Mouse (Mus musculus) heart, adult 8-10 months (tissue): Measurements from ENCODE around the gene Lect2. TPM values are rescaled to one million over a fixed set of nuclear protein-coding genes. Genes with fewer than 3 reads are reported as not detected.

ENCODE experiments used
- DNase-seq: peaks from one replicate; pipeline ENCODE4 v3.0.0; 2022; ENCODE audit warnings: low spot score
- total RNA-seq, 4 experiments: library from RNA; stranded (reverse); gene quantifications; 2 replicates each; pipeline ENCODE4 v1.2.4; 2022

Gene Lect2
- total RNA-seq, result not detected

- no peak for DNase-seq
Measured at GRCm38 (mm10) chr13:56548401-56548800, at the start of gene Lect2. TSS of gene Lect2 (minus strand) at chr13:56548502.

- no peak for DNase-seq
Measured at GRCm38 (mm10) chr13:56597296-56597695, 49.0 kb upstream of the Lect2 start.

- DNase-seq, result no peak
Measured at GRCm38 (mm10) chr13:56595246-56595645, 46.9 kb upstream of the Lect2 start.

GRCm38 (mm10) chr13:56593961-56594391 lies 45.7 kb upstream of the Lect2 start:
- DNase-seq, result no peak

GRCm38 (mm10) chr13:56593196-56593595 lies 44.9 kb upstream of the Lect2 start:
- DNase-seq, result no peak

GRCm38 (mm10) chr13:56591939-56592338 lies 43.6 kb upstream of the Lect2 start:
- no peak for DNase-seq

GRCm38 (mm10) chr13:56591191-56591590 lies 42.9 kb upstream of the Lect2 start:
- DNase-seq, result no peak

GRCm38 (mm10) chr13:56590202-56590601 lies 41.9 kb upstream of the Lect2 start:
- DNase-seq, result no peak

GRCm38 (mm10) chr13:56588454-56589117 lies 40.3 kb upstream of the Lect2 start:
- no peak for DNase-seq

GRCm38 (mm10) chr13:56586046-56586445 lies 37.7 kb upstream of the Lect2 start:
- no peak for DNase-seq

GRCm38 (mm10) chr13:56582720-56583119 lies 34.4 kb upstream of the Lect2 start:
- no peak for DNase-seq

- DNase-seq, result no peak
Measured at GRCm38 (mm10) chr13:56581961-56582434, 33.7 kb upstream of the Lect2 start.

GRCm38 (mm10) chr13:56581512-56581911 lies 33.2 kb upstream of the Lect2 start:
- no peak for DNase-seq

- DNase-seq, result no peak
Measured at GRCm38 (mm10) chr13:56580450-56580849, 32.1 kb upstream of the Lect2 start.

GRCm38 (mm10) chr13:56578097-56578496 lies 29.8 kb upstream of the Lect2 start:
- no peak for DNase-seq

- DNase-seq, result peak; percentile 80
Measured at GRCm38 (mm10) chr13:56575701-56576321, 27.5 kb upstream of the Lect2 start.

GRCm38 (mm10) chr13:56575074-56575473 lies 26.8 kb upstream of the Lect2 start:
- no peak for DNase-seq

- DNase-seq, result no peak
Measured at GRCm38 (mm10) chr13:56571645-56572044, 23.3 kb upstream of the Lect2 start.

GRCm38 (mm10) chr13:56566336-56566735 lies 18.0 kb upstream of the Lect2 start:
- DNase-seq, result no peak

GRCm38 (mm10) chr13:56563075-56563474 lies 14.8 kb upstream of the Lect2 start:
- DNase-seq, result peak; percentile 35

- DNase-seq, result no peak
Measured at GRCm38 (mm10) chr13:56561129-56561528, 12.8 kb upstream of the Lect2 start.

- DNase-seq, result no peak
Measured at GRCm38 (mm10) chr13:56559841-56560370, 11.6 kb upstream of the Lect2 start.

GRCm38 (mm10) chr13:56558811-56559210 lies 10.5 kb upstream of the Lect2 start:
- no peak for DNase-seq
